Mouse (Mus musculus): Measurements from ENCODE around the gene Cabp4. TPM values are rescaled to one million over a fixed set of nuclear protein-coding genes. Genes with fewer than 3 reads are reported as not detected.

The Cabp4 gene
- total and polyA plus RNA-seq, 3 experiments: 2.8 to 11.8 (median 6.4) TPM

GRCm38 (mm10) chr19:4103792-4104191, 40.0 kb downstream of the Cabp4 start:
- H3K27me3 ChIP-seq (replicated peaks): no peaks in the 10 kb centered on the region
- no peak for DNase-seq (ENCODE audit: extremely low read depth)
- H3K9ac ChIP-seq (ENCODE audit: insufficient read depth, low read depth): no peak overlapping the region
- TF ChIP-seq MAX (IDR thresholded peaks at IDR 0.05; ENCODE audit: low read length) (no peak), RAD21 (IDR thresholded peaks at IDR 0.05; ENCODE audit: low read depth, low read length) (no peak), USF2 (conservative IDR thresholded peaks at IDR 0.05; ENCODE audit: low read depth, low read length) (no peak), SMC3 (IDR thresholded peaks at IDR 0.05; ENCODE audit: low read depth, low read length) (no peak), BHLHE40 (IDR thresholded peaks at IDR 0.05; ENCODE audit: low read depth, low read length) (no peak), UBTF (IDR thresholded peaks at IDR 0.05; ENCODE audit: low read depth, low read length) (no peak), HCFC1 (IDR thresholded peaks at IDR 0.05; ENCODE audit: low read depth, low read length) (no peak), MXI1 (IDR thresholded peaks at IDR 0.05; ENCODE audit: low read depth, low read length) (no peak), ZNF384 (IDR thresholded peaks at IDR 0.05; ENCODE audit: low read depth, low read length) (no peak), GABPA (IDR thresholded peaks at IDR 0.05; ENCODE audit: insufficient replicate concordance, low read depth, low read length) (no peak), JUN (IDR thresholded peaks at IDR 0.05; ENCODE audit: insufficient read depth, low read depth, low read length) (no peak), MAFK (IDR thresholded peaks at IDR 0.05; ENCODE audit: insufficient replicate concordance, low read length) (no peak), JUND (conservative IDR thresholded peaks at IDR 0.05; ENCODE audit: low read depth, low read length) (no peak), ZKSCAN1 (IDR thresholded peaks at IDR 0.05; ENCODE audit: borderline replicate concordance, low read depth, low read length) (no peak), TCF12 (IDR thresholded peaks at IDR 0.05; ENCODE audit: low read depth, low read length) (no peak), KAT2A (IDR thresholded peaks at IDR 0.05; ENCODE audit: insufficient replicate concordance, low read length) (no peak), PAX5 (IDR thresholded peaks at IDR 0.05; ENCODE audit: low read length) (no peak), POLR2AphosphoS2 (IDR thresholded peaks at IDR 0.05; ENCODE audit: low read depth, low read length) (no peak)
- H3K4me1 ChIP-seq (ENCODE audit: control insufficient read depth in 1 of 2, insufficient read depth in 2 of 2): peaks cover 13 to 54% of the 10 kb centered on the region in 2 experiments; a peak in 3 of 4 replicates
- no peaks in the 10 kb centered on the region for H3K9me3 ChIP-seq (replicated peaks; ENCODE audit: low read length)
- peaks cover 50 to 75% of the 10 kb centered on the region in 2 experiments for H3K36me3 ChIP-seq (replicated peaks in 1 of 2; ENCODE audit: control insufficient read depth in 1 of 2, insufficient read depth in 1 of 2, low read length in 1 of 2)
- no peaks in the 10 kb centered on the region for H3K79me2 ChIP-seq (replicated peaks; ENCODE audit: control insufficient read depth, extremely low read depth, insufficient read depth, poor library complexity, severe bottlenecking)
- in situ Hi-C loops (cut with MboI; ENCODE audit: low pct_ligation_motif_present, low pct_unique_long_range_greater_than_20kb, low sequenced_read_pairs): no loop called here
- dilution Hi-C loops (cut with MboI; ENCODE audit: extremely low pct_ligation_motif_present, extremely low pct_unique_long_range_greater_than_20kb, low sequenced_read_pairs): no loop called here
- H3K4me3 ChIP-seq (replicated peaks in 1 of 3; ENCODE audit: low read depth in 2 of 3, low read length in 2 of 3, poor library complexity in 1 of 3): no peak overlapping the region
- no peak overlapping the region for H3K4me2 ChIP-seq (ENCODE audit: insufficient read depth, low read depth, poor library complexity, severe bottlenecking)
- H3K27ac ChIP-seq (ENCODE audit: insufficient read depth, low read depth): no peak overlapping the region

GRCm38 (mm10) chr19:4103294-4103693, 40.5 kb downstream of the Cabp4 start:
- DNase-seq (ENCODE audit: extremely low read depth): no peak
- 0 out of 2 replicates have a peak, but pooled peaks cover 3% of the 10 kb centered on the region for H3K79me2 ChIP-seq (replicated peaks; ENCODE audit: control insufficient read depth, extremely low read depth, insufficient read depth, poor library complexity, severe bottlenecking)
- H3K4me2 ChIP-seq (ENCODE audit: insufficient read depth, low read depth, poor library complexity, severe bottlenecking): no peak overlapping the region
- H3K27ac ChIP-seq (ENCODE audit: insufficient read depth, low read depth): no peak overlapping the region
- H3K4me1 ChIP-seq (ENCODE audit: control insufficient read depth in 1 of 2, insufficient read depth in 2 of 2): peaks cover 18 to 59% of the 10 kb centered on the region in 2 experiments
- in situ Hi-C loops (cut with MboI; ENCODE audit: low pct_ligation_motif_present, low pct_unique_long_range_greater_than_20kb, low sequenced_read_pairs) (no loop called here), dilution Hi-C loops (cut with MboI; ENCODE audit: extremely low pct_ligation_motif_present, extremely low pct_unique_long_range_greater_than_20kb, low sequenced_read_pairs) (no loop called here)
- no peaks in the 10 kb centered on the region for H3K9me3 ChIP-seq (replicated peaks; ENCODE audit: low read length)
- no peak overlapping the region for H3K9ac ChIP-seq (ENCODE audit: insufficient read depth, low read depth)
- TF ChIP-seq JUN (IDR thresholded peaks at IDR 0.05; ENCODE audit: insufficient read depth, low read depth, low read length) (no peak), MEF2A (IDR thresholded peaks at IDR 0.05; ENCODE audit: borderline replicate concordance, low read depth, low read length) (no peak), RAD21 (IDR thresholded peaks at IDR 0.05; ENCODE audit: low read depth, low read length) (no peak), ELF1 (IDR thresholded peaks at IDR 0.05; ENCODE audit: low read depth, low read length) (no peak), SMC3 (IDR thresholded peaks at IDR 0.05; ENCODE audit: low read depth, low read length) (no peak)
- H3K36me3 ChIP-seq (replicated peaks in 1 of 2; ENCODE audit: control insufficient read depth in 1 of 2, insufficient read depth in 1 of 2, low read length in 1 of 2): peaks cover 50 to 75% of the 10 kb centered on the region in 2 experiments
- H3K4me3 ChIP-seq (replicated peaks in 1 of 3; ENCODE audit: low read depth in 2 of 3, low read length in 2 of 3, poor library complexity in 1 of 3): no peak overlapping the region
- H3K27me3 ChIP-seq (replicated peaks): no peaks in the 10 kb centered on the region

Measured in CH12.LX (cell line).